Mouse (Mus musculus) inflammation-experienced regulatory T-cells, adult 6 months (primary cell): ENCODE data around the gene Map4k4. TPM values are rescaled to one million over a fixed set of nuclear protein-coding genes. Genes with fewer than 3 reads are reported as not detected.

ENCODE experiments used
- ATAC-seq: one replicate; pipeline ENCODE4 v1.8.0; 2017
- polyA plus RNA-seq, 3 experiments: library from polyadenylated mRNA; unstranded; fragments of 100-300 nt; shearing (Covaris generic); gene quantifications; one replicate each; pipeline ENCODE4 v1.2.1; 2017

Gene Map4k4
- polyA plus RNA-seq, 3 experiments from 2014 or later = 16.0 to 44.7 (median 36.6) TPM

DNA sequence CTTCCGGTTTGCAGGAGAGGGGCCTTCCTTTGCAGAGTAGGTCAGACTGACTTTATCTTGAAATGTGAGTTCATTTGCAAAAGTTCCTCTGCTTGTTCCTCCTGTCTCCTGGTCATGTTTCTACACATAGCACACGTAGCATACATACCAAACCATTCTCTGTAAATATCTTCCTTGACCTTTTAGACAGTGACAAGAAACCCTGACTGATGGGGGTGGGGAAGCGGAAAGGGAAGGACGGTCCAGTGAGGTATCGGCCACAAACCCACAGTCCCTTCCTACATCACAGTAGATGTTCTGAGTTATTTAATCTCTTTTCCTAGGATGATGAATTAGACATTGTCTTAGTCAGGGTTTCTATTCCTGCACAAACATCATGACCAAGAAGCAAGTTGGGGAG, 145.9 kb downstream of the Map4k4 start:
- ATAC-seq = no peak

DNA sequence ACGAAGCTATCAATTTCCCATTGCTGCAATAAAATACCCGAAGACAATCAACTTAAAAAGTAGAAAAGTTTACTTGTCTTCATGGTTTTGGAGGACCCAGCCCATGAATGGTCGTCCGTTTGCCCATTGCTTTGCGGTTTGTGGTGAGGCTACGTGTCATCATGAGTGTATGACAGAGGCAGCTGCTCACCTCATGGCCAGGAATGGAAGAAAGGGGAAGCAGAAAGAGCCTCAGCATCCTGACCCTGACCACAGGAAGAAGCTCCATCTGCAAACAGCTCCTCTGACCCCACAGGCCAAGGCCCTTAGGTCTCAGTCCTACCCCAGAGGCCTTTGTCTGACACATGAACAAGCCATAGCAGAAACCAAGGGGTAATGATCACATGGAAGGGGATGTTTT, 150.4 kb downstream of the Map4k4 start:
- no peak for ATAC-seq

DNA sequence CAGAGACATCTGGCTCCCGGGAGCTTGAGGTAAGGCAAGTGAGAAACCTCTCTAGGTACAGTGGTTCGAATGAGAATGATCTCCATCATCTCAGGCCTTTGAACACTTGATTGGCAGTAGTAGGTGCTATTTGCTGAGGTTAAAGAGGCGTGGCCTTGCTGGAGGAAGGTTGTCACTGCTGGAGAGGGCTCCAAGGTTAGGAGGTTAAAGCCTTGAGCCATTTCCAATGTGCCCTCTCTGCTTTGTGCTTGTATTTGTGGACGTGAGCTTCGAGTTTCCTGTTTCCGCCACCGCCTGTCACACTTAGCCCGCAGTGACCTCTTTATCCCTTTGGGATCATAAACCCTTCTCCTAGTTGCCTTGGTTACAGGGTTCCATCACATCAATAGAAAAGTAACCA, 151.4 kb downstream of the Map4k4 start:
- ATAC-seq = no peak

DNA sequence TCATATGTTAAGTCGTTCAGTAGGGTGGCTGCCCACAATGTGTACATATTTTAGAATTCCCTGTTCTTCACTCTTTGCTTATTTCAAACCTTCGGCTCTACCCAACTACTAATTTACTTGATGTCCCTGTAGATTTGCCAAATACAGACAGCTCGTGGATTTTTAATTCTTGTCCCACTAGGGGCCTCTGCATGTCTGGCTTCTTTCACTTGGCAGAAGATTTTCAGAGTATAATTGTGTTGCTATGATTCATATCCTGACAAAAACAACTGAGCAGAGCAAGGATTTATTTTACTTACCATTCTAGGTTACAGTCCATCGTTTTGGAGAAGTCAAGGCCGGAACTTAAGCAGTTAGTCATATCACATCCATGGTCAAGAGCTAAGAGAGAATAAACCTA, 152.4 kb downstream of the Map4k4 start:
- ATAC-seq = no peak

DNA sequence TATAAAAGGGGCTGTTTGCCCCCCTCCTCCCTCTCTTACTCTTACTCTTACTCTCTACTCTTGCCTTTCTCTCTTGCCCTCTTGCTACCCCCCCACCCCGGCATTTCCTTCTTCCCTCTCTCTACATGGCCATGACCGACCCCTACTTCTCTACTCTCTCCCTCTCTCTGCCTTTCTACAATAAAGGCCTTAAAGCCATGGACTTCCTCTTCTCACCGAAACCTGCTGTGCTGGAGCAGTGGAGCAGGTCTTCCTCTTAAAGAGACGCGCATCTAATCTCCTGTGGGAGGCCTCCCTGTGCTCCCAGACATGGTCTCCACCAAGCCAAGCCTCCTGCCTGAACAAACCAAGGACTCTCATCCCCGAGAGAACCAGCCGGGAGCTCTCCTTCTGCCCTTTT, 154.3 kb downstream of the Map4k4 start:
- no peak for ATAC-seq

DNA sequence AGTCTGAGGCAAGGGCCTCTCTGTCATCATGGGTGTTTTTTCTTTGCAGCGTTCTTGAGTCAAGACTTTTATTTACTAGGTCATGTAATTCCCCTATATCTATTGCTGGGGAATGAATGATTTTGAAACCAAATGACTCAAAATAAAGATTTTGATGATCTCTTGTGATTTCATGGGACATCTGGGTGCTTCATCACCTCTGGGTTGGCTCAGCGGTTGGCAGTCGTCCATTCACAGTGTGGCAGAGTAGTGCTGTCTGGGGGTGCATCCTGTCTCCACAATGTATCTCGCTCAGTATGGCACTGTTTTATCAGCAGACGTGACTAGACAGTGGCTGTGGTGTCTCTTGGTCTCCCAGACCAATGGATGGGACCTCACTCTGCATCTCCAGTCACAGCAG, 155.2 kb downstream of the Map4k4 start:
- peak; percentile 47 for ATAC-seq

DNA sequence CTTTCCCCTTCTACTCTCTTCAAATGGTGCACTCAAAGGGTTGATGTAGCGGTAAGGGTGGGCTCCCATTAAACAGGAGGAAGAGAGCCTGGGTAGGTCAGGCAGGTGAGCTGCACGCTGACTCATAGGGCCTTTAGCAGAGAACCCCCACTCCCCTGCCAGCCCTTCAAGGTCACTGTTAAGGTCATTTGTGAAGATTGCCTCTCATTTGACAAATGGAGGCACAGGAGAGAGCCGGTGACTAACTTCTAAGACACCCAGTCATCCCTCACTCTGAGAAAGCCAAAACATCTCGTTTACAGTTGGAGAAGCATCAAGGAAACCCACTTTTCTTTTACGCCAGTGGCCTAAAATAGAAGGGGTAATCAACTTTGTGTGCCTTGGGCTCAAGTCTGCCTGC, 156.6 kb downstream of the Map4k4 start:
- ATAC-seq = no peak

DNA sequence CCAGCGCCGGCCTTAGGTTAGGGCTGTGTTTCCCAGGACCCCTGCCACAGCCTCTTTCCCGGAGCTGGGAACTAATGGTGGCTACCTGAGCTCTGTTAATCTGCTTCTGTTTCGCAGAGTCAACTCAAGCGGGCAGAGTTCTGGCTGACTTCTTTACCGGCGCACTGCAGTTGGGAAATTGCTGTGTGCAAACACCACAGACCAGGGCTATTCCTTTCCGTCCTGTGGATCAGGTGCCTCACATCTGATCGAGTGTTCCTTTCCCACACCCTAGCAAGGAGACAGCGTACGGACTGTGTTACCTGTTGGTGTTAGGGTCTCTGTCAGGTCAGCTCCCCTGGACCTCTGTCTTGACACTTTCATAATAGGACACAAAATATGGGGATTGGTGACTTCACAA, 157.3 kb downstream of the Map4k4 start:
- ATAC-seq = no peak

DNA sequence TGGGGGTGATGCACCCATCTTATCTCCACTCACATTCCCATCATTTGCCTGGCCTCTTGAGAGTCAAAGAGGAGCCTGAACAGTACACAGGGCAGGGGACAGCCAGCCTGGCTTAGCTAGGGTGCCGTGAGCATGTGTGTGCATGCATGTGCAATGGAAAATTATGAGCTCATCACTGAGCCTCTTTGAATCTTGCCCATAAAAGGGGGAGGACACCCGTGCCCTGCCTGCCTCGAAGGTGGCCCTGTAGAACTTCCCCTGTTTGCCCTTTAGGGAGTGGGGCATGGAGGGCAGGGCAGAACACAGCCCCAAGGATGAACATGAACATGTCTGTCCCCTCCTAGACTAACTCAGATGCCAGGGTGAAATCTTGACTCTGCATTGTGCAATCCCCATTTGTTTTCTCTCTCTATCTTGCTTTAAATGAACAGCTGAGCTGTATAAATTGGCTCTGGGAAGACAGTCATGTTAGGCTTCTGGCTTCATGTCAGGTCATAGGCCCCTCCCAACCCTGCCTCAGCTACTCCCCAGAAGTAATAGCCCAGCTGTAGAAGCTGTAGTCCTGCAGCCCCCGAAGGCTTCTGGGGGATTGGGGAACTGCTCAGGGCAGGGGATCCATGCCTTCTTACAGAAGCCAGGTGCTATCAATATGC, 158.5 kb downstream of the Map4k4 start:
- peak; percentile 84 for ATAC-seq

DNA sequence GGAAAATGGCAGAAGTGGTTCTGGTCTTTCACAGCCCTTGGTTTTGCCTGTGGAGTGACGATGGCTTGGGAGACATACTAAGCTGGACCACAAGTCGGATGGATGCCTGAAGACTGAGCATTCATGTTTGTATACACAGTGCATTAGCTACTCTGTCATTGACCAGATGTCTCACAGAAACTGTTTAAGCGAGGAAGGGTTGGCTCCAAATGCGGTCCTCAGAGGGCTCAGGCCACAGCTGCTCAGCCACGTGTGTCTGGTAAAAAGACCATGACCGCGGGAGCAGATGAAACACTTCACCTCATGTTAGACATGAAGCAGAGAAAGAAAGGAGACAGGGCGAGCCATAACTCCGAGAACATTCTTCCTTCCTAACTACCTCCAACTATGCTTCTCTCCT, 160.6 kb downstream of the Map4k4 start:
- ATAC-seq = no peak

DNA sequence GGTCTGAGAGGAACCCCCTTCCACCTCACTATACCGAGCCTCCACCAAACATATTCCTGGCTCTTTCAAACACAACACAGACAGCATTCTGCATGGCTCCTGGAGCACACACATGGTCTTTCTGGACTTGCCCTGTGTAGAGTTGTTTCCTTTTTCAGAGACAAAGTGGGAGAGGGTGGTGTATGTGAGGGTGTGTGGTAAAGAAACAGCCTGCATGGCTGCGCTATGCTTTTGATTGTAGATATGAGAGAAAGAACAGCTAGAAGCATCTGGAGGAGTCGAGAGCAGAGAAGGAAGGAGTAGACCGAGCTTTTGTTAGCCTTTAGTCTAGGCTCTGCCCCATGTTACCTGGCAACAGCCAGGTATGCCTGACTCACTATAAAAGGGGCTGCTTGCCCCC, 162.7 kb downstream of the Map4k4 start:
- no peak for ATAC-seq

DNA sequence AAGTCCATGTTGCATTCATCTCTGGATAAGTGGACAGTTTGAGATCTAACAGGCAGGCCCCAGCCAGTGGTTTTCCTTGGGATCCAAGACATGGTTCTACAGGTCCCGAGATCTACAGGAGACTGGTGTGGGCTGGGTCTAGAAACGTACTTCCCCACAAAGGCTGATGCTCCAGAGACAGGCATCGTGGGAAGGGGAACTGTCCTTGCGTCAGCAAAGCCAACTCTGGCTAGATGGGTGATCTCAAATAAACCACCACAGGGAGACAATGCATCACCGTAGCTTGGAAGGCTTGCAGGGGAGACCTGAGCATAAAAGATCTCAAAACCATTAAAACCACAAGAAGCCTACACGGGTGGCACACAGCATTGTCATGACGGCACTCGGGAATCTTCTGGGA, 163.8 kb downstream of the Map4k4 start:
- no peak for ATAC-seq

DNA sequence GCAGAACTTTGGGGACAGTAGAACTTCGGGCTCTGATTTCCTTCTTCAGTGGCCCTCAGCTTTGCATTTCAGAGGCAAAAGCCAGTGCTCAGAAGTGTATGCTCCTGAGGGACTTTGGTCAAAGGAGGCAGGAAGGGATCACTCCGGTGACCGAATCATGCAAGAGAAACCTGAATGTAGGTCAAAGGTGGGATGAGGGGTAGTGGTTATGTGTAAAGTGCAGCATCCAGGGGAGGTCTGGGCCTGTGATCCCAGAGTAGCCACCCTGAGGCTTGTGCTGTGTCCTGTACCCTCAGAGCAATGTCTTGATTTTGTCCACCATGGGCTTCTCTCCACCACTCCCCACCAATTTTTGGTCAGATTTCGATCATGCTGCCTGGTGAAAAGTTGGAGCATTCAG, 171.8 kb downstream of the Map4k4 start:
- ATAC-seq = no peak

DNA sequence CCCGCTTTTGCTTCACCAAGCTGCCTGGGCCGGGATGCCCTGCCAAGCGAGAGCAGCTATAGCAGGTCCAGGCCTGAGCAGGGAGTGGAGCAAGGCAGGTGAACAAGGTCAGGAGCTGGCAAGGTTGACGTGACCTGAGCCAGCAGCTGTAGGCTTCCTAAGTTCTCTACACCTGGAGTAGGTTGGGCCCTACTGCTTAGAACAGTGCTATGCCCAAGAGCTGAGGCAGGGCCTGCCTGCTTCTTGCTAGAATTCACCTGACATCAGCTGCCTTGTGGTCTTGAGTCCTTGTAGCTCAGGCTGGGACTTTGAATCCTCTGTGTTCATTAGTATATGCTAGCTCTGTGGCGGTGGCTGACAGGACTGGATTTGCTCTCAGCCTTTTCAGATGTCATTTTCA, 173.1 kb downstream of the Map4k4 start, which contains the start of gene Il1r2:
Il1r2 (plus strand) TSS at position 301 of the 400 bp plus-strand sequence.
- no peak for ATAC-seq

Other genes with a start within 250 kb of the Map4k4 start
- under 1 TPM in 1 of 3 experiments, not detected in 2; 0.09 TPM for gene Creg2, start 249.4 kb upstream of the Map4k4 start, polyA plus RNA-seq
- gene Rfx8, start 179.9 kb upstream of the Map4k4 start, polyA plus RNA-seq = not detected
- not detected for gene Gm3646, start 95.6 kb upstream of the Map4k4 start, polyA plus RNA-seq
- gene Il1r2, start 173.2 kb downstream of the Map4k4 start, polyA plus RNA-seq = 100 to 1,000 TPM; 110 to 229 (median 126) TPM